Mouse (Mus musculus) forebrain, embryonic 15.5 days (tissue): ENCODE data around the gene Pigk. TPM values are rescaled to one million over a fixed set of nuclear protein-coding genes. Genes with fewer than 3 reads are reported as not detected.
A peak's percentile ranks its signal among the peaks of the same experiment; 100 is the strongest.

Experiments used
- ATAC-seq: fragments of 200-750 bp; cut with Nextera tagmentation; replicated peaks from 2 replicates; pipeline ENCODE4 v1.8.0; 2017; ENCODE audit warnings: mild to moderate bottlenecking, moderate TSS enrichment, moderate library complexity
- H3K27ac ChIP-seq: fragments of 300-500 bp; sonication (generic); replicated peaks from 2 replicates; pipeline ENCODE4 v1.5.1; 2015; ENCODE audit warnings: mild to moderate bottlenecking, inconsistent platforms
- H3K27me3 ChIP-seq: fragments of 300-500 bp; sonication (generic); 2 replicates; pipeline ENCODE4 v1.6.1; 2015; ENCODE audit warnings: inconsistent platforms
- H3K36me3 ChIP-seq: fragments of 300-500 bp; sonication (generic); 2 replicates; pipeline ENCODE4 v1.6.1; 2015; ENCODE audit warnings: mild to moderate bottlenecking, inconsistent platforms
- H3K4me1 ChIP-seq: fragments of 300-500 bp; sonication (generic); 2 replicates; pipeline ENCODE4 v1.6.1; 2015; ENCODE audit warnings: inconsistent platforms
- H3K4me2 ChIP-seq: fragments of 300-500 bp; sonication (generic); replicated peaks from 2 replicates; pipeline ENCODE4 v1.6.1; 2015; ENCODE audit warnings: mild to moderate bottlenecking, inconsistent platforms
- H3K4me3 ChIP-seq: fragments of 300-500 bp; sonication (generic); 2 replicates; pipeline ENCODE4 v1.5.1; 2015; ENCODE audit warnings: mild to moderate bottlenecking, inconsistent platforms
- H3K9ac ChIP-seq: fragments of 300-500 bp; sonication (generic); replicated peaks from 2 replicates; pipeline ENCODE4 v1.6.1; 2015; ENCODE audit warnings: mild to moderate bottlenecking, inconsistent platforms
- H3K9me3 ChIP-seq: fragments of 300-500 bp; sonication (generic); 2 replicates; pipeline ENCODE4 v1.6.1; 2016; ENCODE audit warnings: inconsistent platforms
- WGBS: fragments of 180-500 bp; shearing (Covaris S2); methylation state at CpG from one replicate; pipeline ENCODE4 v1.1.7; 2015; ENCODE audit warnings: mixed read lengths; 5-methylcytosine and 5-hydroxymethylcytosine counted together
- polyA plus RNA-seq: library from polyadenylated mRNA; unstranded; fragments of >200 nt; fragmentation: Nextera tagmentation; extraction: Ambion mirVana; gene quantifications from 2 replicates; pipeline ENCODE4 v1.2.1, GENCODE M21; 2015

Gene Pigk
- polyA plus RNA-seq, 1 experiment from 2014 or later: 31.0 TPM

- no peak overlapping the region for H3K9ac ChIP-seq
- H3K4me2 ChIP-seq: no peak overlapping the region
- no peak overlapping the region for H3K27ac ChIP-seq
- H3K27me3 ChIP-seq: no peaks in the 10 kb centered on the region
- H3K36me3 ChIP-seq: no peaks in the 10 kb centered on the region
- H3K9me3 ChIP-seq: no peaks in the 10 kb centered on the region
- WGBS: 75% methylated on average over 3 of the region's 3 CpGs
- no peaks in the 10 kb centered on the region for H3K4me1 ChIP-seq
- no peak overlapping the region for H3K4me3 ChIP-seq
- ATAC-seq: no peak
Observed at GRCm38 (mm10) chr3:152831377-152831776, 117.5 kb downstream of the Pigk start.

GRCm38 (mm10) chr3:152831974-152832373 lies 118.1 kb downstream of the Pigk start:
- no peak for ATAC-seq
- 92% methylated on average over 9 of the region's 9 CpGs for WGBS
- no peaks in the 10 kb centered on the region for H3K4me1 ChIP-seq
- no peaks in the 10 kb centered on the region for H3K27me3 ChIP-seq
- H3K27ac ChIP-seq: no peak overlapping the region
- H3K4me3 ChIP-seq: no peak overlapping the region
- no peak overlapping the region for H3K9ac ChIP-seq
- H3K4me2 ChIP-seq: no peak overlapping the region
- H3K36me3 ChIP-seq: no peaks in the 10 kb centered on the region
- H3K9me3 ChIP-seq: no peaks in the 10 kb centered on the region

GRCm38 (mm10) chr3:152832436-152832835 lies 118.5 kb downstream of the Pigk start:
- WGBS: 88% methylated on average over 4 of the region's 4 CpGs
- Histone ChIP-seq H3K9ac (no peak overlapping the region), H3K27ac (no peak overlapping the region), H3K27me3 (no peaks in the 10 kb centered on the region), H3K36me3 (no peaks in the 10 kb centered on the region), H3K4me3 (no peak overlapping the region), H3K9me3 (no peaks in the 10 kb centered on the region), H3K4me1 (no peaks in the 10 kb centered on the region), H3K4me2 (no peak overlapping the region)
- no peak for ATAC-seq

DNA sequence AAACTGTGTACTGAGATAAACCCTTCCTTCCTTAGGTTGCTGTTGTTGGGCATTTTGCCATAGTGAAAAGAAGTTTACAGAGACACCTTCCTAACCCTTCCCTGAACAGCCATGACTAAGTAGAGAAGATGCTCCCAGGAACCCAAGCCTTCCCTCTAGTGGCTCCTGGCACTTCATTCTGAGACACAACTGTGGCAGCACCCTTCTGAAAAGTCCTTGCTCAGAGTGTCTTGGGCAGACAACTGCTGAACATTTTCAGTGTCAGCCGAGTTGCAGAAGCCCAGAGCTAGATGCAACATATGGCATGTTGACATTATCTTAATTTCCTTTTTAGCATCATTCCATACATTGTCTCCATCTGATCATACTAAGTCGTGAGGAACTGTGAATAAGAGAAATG lies 123.5 kb downstream of the Pigk start:
- Histone ChIP-seq H3K9ac (no peak overlapping the region), H3K36me3 (no peaks in the 10 kb centered on the region), H3K4me3 (no peak overlapping the region), H3K4me2 (no peak overlapping the region), H3K4me1 (peaks cover 6% of the 10 kb centered on the region), H3K27ac (no peak overlapping the region), H3K27me3 (no peaks in the 10 kb centered on the region), H3K9me3 (no peaks in the 10 kb centered on the region)
- ATAC-seq: no peak
- WGBS: 57% methylated on average over 2 of the region's 2 CpGs

GRCm38 (mm10) chr3:152837938-152838337 lies 124.0 kb downstream of the Pigk start:
- 53% methylated on average over 1 of the region's 1 CpGs for WGBS
- Histone ChIP-seq H3K27me3 (no peaks in the 10 kb centered on the region), H3K36me3 (no peaks in the 10 kb centered on the region), H3K4me1 (peaks cover 8% of the 10 kb centered on the region), H3K9me3 (no peaks in the 10 kb centered on the region), H3K4me3 (no peak overlapping the region), H3K27ac (no peak overlapping the region), H3K9ac (no peak overlapping the region), H3K4me2 (no peak overlapping the region)
- ATAC-seq: peak; percentile 43; the same call in 1 of the 2 replicates

- Histone ChIP-seq H3K9ac (no peak overlapping the region), H3K9me3 (no peaks in the 10 kb centered on the region), H3K27ac (no peak overlapping the region), H3K4me3 (no peak overlapping the region), H3K36me3 (no peaks in the 10 kb centered on the region), H3K4me1 (peaks cover 10% of the 10 kb centered on the region), H3K4me2 (no peak overlapping the region), H3K27me3 (no peaks in the 10 kb centered on the region)
- ATAC-seq: no peak
- WGBS: 81% methylated on average over 6 of the region's 6 CpGs
Observed at GRCm38 (mm10) chr3:152841264-152841663, 127.4 kb downstream of the Pigk start.

GRCm38 (mm10) chr3:152842648-152843047 lies 128.7 kb downstream of the Pigk start:
- no peaks in the 10 kb centered on the region for H3K9me3 ChIP-seq
- 0 out of 2 replicates have a peak overlapping the region, but pooled peaks have one; percentile 31 for H3K27ac ChIP-seq
- ATAC-seq: no peak
- peaks cover 10% of the 10 kb centered on the region for H3K4me1 ChIP-seq
- H3K36me3 ChIP-seq: no peaks in the 10 kb centered on the region
- H3K27me3 ChIP-seq: no peaks in the 10 kb centered on the region
- no peak overlapping the region for H3K4me3 ChIP-seq
- WGBS: 43% methylated on average over 3 of the region's 3 CpGs
- no peak overlapping the region for H3K9ac ChIP-seq
- H3K4me2 ChIP-seq: no peak overlapping the region

DNA sequence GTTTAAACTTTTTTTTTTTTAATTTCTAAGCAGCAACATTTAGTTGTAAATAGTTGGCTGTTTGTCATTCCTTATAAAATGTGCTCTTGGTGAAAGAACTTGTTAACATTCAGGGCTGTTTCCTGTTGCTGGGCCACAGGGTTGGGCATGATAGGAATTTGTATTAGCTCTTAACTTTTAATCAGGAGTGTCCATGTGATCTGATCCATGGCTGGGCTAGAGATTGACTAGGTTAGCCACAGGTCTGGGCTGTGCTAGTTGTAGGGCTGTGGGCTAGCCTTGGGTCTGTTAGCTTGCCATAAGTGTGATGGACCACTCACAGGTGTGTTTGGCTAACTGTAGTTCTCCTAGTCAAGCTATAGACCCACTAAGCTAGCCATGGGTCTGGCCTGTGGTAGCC lies 130.0 kb downstream of the Pigk start:
- H3K27me3 ChIP-seq: no peaks in the 10 kb centered on the region
- H3K36me3 ChIP-seq: no peaks in the 10 kb centered on the region
- ATAC-seq: no peak
- H3K27ac ChIP-seq: no peak overlapping the region
- peaks cover 10% of the 10 kb centered on the region for H3K4me1 ChIP-seq
- no peak overlapping the region for H3K4me3 ChIP-seq
- no peak overlapping the region for H3K4me2 ChIP-seq
- no peaks in the 10 kb centered on the region for H3K9me3 ChIP-seq
- no peak overlapping the region for H3K9ac ChIP-seq

DNA sequence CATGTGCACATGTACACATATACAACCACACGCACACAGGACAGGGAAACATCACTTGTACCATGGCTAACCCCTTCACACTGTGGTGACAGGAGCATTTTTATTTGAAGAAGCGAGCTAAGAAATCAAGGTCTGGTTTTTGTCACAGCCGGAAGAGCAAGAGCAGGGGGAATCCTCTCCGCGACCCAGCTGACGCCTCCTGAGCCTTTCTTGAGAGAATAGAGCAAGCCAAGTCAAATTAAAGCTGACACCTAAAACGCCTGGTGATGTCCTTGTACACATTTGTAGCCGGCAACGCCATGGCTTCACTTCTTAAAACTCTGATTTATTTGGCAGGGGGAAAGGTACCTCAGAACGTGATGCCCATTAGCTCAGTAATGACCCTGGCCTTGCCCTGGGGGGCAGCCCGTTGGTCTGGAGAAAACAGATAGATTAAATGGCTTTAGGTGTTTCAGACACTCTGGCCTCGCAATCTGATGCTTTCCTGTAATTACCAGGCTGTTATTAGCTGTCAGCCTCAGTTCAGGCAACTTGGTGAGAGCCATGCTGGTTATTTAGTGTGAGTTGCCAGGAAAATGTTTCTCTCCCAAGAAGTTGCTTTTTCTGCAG lies 141.2 kb downstream of the Pigk start:
- Histone ChIP-seq H3K4me1 (peaks cover 12% of the 10 kb centered on the region; the same call in 1 of the 2 replicates), H3K9me3 (no peaks in the 10 kb centered on the region), H3K9ac (no peak overlapping the region), H3K4me2 (no peak overlapping the region), H3K27me3 (no peaks in the 10 kb centered on the region), H3K36me3 (no peaks in the 10 kb centered on the region), H3K4me3 (no peak overlapping the region), H3K27ac (no peak overlapping the region)
- WGBS: 59% methylated on average over 12 of the region's 12 CpGs
- ATAC-seq: no peak

DNA sequence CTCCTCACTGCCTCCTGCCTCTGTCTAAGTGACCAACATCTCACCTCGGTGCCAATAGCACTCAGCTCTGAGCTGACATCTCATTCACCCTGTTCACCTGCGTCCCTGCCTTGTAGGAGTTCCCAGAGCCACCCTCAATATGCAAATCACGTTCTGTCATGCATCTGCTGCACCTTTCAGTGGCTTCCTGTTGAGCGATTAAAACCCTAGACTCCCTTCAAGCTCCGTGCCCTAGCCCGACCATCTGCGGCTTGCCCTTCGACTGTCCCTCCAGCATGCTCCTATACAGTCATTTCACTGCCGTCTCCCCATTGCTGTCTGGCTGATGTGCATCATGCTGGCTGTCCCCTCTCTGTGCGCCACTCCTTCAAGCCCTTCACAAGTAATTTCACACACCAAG lies 142.2 kb downstream of the Pigk start:
- H3K9me3 ChIP-seq: no peaks in the 10 kb centered on the region
- no peak overlapping the region for H3K4me3 ChIP-seq
- WGBS: 64% methylated on average over 10 of the region's 10 CpGs
- no peak overlapping the region for H3K27ac ChIP-seq
- no peaks in the 10 kb centered on the region for H3K36me3 ChIP-seq
- ATAC-seq: no peak
- H3K27me3 ChIP-seq: no peaks in the 10 kb centered on the region
- no peak overlapping the region for H3K4me2 ChIP-seq
- H3K9ac ChIP-seq: no peak overlapping the region
- peaks cover 12% of the 10 kb centered on the region; the same call in 1 of the 2 replicates for H3K4me1 ChIP-seq

DNA sequence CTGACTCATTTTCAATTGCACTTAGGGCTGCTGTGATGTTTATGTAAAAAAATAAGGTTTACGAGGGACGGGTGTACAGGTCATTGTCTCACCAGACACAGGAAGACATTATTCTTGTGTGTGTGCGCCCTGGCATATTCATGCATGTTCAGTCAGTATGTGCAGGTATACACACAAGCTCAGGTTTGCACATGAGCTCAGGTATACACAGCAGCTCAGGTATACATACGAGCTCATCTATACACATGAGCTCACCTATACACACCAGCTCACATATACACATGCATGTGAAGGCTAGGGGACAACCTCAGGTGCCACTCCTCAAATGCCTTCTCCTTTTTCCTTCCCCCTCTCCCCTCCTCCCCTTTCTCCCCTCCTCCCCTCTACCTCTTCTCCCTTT lies 147.6 kb downstream of the Pigk start:
- Histone ChIP-seq H3K4me2 (no peak overlapping the region), H3K9me3 (no peaks in the 10 kb centered on the region), H3K36me3 (no peaks in the 10 kb centered on the region), H3K9ac (no peak overlapping the region), H3K4me3 (no peak overlapping the region), H3K27me3 (no peaks in the 10 kb centered on the region), H3K27ac (no peak overlapping the region), H3K4me1 (peaks cover 2% of the 10 kb centered on the region; the same call in 1 of the 2 replicates)
- WGBS: 90% methylated on average over 4 of the region's 4 CpGs
- ATAC-seq: no peak

- no peak for ATAC-seq
- Histone ChIP-seq H3K27me3 (no peaks in the 10 kb centered on the region), H3K36me3 (no peaks in the 10 kb centered on the region), H3K4me3 (no peak overlapping the region), H3K9ac (no peak overlapping the region), H3K4me2 (no peak overlapping the region), H3K27ac (no peak overlapping the region), H3K9me3 (no peaks in the 10 kb centered on the region), H3K4me1 (no peaks in the 10 kb centered on the region)
- 69% methylated on average over 1 of the region's 1 CpGs for WGBS
Observed at GRCm38 (mm10) chr3:152861978-152862377, 148.1 kb downstream of the Pigk start.
